Mouse (Mus musculus): Measurements from ENCODE around the gene Prap1. TPM values are rescaled to one million over a fixed set of nuclear protein-coding genes. Genes with fewer than 3 reads are reported as not detected.

The Prap1 gene
- polyA plus RNA-seq (2014; fragmentation: Illumina TruSeq; extraction: RNeasy Lipid Tissue Mini Kit (QIAGEN cat#74804); ENCODE audit: low read depth, low replicate concordance): not detected

DNA sequence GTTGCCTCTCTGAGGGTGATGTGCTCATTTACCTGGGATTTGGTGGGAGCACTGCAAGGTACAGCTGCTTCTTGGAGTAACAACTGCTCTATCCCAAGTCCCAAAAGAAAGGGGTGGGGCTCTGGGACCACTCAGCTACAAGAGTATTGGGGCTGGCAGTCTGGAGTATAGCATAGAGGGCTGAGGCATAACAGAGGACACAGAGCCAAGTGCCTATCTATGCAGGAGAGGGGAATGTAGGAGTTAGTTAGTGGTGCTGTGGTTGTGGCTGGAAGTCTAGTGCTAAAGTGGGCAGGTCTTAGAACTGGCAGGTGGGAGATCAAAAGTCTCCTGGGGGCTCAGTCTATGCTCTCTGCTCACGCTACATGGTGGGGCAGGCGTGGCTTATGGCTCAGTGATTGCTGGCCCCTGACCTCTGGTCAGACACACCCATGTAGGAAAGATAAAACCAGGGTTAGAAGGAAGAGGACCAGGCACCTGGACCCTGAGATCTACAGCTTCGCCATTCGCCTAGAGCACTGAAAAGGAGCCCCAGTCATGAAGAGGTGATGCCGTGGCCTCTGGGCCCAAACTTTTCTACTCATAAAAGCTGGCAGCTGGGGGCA is at the start of gene Prap1:
TSS of gene Prap1 (plus strand) at position 472 of the 605 bp plus-strand sequence.

DNA sequence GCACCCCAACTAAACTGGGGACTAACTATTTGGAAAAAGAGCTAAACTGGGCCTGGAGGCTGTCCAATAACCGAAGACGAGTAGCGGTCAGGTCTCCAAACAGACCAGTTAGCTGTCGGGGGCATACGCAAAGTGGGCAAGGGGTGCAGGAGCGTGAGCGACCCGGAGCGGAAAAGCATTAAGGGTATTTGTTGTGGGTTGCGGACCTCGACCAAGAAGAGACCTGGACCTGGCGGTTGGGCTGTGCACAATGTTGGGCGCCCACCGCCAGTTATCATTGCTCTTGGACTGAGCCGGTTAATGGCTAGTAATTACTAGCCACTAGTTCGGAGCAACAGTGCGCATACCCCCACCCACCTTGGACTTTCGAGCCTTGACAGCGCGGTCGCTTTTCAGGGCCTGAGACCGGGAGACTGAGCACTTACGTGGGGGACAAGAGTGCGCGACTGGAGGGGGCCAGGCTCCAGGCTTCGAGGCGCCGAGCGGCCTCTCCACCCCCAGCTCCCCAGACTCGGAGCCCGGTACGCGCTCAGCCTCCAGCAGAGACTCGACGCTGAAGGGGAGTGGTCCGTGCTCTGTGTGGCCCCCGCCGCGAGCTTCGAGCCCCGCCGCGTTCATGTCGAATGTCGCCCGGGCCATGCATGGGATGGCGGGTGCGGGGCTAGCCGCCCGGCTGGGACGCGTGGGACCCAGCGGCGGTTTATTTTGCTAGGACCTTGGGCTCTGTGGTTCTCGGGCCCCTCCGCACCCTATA is 44.7 kb upstream of the Prap1 start, which contains the start of gene Msx3:
TSS of gene Msx3 (minus strand) at position 729 of the 754 bp plus-strand sequence.

GRCm38 (mm10) chr7:140082242-140082678 is 10.9 kb upstream of the Prap1 start, which contains the start of gene Caly:
Gene Caly (minus strand): TSS chr7:140082548.

DNA sequence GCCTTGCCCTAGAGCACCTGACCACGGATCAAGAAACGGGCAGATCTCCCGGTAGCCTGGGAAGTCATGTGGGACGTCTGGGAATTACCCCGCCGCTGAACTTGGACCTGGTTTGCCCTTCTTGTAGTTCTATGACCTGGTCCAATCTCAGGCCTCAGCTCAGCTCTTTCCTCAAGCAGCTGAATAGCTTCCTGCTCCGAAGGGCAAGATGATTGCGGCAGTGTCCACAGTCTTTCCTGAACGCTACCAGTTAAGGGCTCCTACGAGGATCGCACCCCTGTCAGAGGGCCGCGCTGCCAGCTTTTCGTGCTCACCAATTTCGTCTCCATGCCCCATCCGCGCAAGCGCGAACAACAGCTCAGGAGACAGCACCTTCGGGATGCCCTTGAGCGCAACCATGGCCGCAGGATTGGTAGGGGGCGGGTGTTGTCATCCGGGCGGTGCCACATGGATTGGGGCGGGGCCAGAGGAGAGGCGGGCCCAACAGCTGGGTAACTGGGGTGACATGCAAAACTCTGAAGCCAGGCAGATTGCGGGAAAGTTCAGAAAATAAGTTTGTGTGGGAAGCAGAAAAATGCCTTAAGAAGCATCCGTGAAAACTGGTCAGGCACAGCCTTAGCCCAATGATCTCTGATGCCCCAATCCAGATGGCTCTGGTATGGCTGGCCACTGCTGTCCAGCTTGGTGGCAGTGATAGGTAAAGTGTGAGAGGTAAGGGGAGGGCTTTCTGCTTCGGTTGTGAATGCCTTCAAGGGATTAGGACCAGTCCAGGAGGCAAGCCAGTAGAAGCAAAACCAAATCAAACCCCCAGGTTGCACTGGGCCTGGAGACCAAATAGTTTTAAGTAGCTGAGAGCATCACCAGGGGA is 9.0 kb downstream of the Prap1 start, which contains the start of gene Fuom:
TSS of gene Fuom (minus strand) at position 449 of the 868 bp plus-strand sequence.

DNA sequence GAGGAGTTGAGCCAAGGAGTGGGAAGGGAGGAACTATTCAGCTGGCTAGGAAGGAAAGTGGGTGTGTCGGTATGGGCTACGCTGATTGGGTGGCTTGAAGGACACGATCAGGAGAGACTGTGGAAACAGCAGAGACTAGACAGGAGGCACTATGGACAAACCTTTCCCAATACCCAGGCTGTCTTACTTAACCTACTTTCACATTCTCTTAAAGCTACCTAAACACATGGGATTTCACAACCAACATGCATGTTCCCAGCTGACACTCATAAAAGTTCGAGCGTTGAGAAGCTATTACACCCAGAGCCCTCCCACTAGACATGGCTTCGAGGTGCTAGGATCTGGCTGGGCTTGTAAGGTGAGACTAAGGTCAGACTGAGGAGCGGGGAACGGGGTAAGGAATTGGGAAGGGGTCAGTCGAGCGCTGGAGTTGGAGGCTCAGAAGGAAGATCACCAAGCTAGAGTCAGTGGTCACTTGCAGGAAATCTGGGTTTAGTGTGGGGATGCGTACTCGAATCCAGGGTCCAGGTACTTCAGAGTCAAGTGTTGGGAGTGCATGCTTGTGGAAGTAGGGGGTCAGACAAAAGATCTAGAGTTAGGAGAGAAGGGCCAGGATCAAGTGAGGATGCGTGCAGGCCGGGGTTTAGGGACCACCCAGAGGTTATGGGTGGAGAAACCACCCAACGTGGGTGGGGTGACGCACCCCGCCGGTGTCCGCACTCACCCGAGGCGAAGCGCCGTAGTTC is 22.6 kb downstream of the Prap1 start, which contains the start of gene Paox:
TSS of gene Paox (plus strand) at position 217 of the 746 bp plus-strand sequence.

GRCm38 (mm10) chr7:140116329-140117054 is 23.3 kb downstream of the Prap1 start, which contains the start of gene Echs1:
Gene Echs1 (minus strand): TSS chr7:140116476.

DNA sequence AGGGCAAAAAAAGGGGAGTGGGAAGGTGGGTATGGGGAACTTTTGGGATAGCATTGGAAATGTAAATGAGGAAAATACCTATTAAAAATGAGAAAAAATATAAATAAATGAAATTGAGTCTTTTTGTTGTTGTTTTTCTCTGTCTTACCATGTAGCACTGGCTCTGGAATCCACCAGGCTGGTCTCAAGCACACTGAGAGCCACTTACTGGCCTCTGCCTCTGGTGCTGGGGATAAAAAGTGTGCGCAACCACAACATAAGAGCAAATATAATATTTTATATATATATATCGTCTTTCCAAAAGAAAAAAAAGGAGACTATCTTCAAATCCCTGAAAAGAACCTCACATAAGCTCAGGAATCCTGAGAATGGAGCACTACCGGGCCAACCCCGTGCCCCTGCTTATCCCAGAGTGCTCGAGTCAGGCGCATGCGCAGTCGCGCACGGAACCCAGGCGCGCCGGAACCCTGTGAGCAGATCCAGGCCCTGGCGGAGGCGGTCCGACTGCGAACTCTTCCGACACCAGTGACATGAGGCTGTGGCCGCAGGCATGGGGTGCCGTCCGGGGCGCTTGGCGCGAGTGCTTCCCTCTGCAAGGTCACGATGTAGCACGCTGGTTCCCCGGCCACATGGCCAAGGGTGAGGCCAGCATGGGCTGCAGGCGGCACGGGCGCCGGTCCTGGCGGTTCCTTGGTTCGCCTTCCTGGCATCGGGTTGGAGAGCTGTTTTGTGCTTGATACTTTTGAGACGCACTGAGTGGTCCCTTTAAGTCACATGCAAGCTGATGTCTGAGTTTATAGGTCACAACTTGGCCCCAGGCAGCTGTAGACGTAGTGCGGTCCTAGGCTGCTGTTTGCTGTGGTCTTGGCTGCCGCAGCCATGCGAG is 44.2 kb downstream of the Prap1 start, which contains the start of gene Mtg1:
TSS of gene Mtg1 (plus strand) at position 430 of the 886 bp plus-strand sequence.

Other genes with a start within 250 kb of the Prap1 start
- gene Kndc1, start 198.7 kb upstream of the Prap1 start, polyA plus RNA-seq (2014; fragmentation: Illumina TruSeq; extraction: RNeasy Lipid Tissue Mini Kit (QIAGEN cat#74804); ENCODE audit: low read depth, low replicate concordance): not detected
- not detected for gene Utf1, start 149.6 kb upstream of the Prap1 start, polyA plus RNA-seq (2014; fragmentation: Illumina TruSeq; extraction: RNeasy Lipid Tissue Mini Kit (QIAGEN cat#74804); ENCODE audit: low read depth, low replicate concordance)
- gene 6430531B16Rik, start 114.6 kb upstream of the Prap1 start, polyA plus RNA-seq (2014; fragmentation: Illumina TruSeq; extraction: RNeasy Lipid Tissue Mini Kit (QIAGEN cat#74804); ENCODE audit: low read depth, low replicate concordance): not detected
- 1.9 TPM for gene Adam8, start 100.8 kb upstream of the Prap1 start, polyA plus RNA-seq (2014; fragmentation: Illumina TruSeq; extraction: RNeasy Lipid Tissue Mini Kit (QIAGEN cat#74804); ENCODE audit: low read depth, low replicate concordance)
- 14.5 TPM for gene Zfp511, start 57.0 kb upstream of the Prap1 start, polyA plus RNA-seq (2014; fragmentation: Illumina TruSeq; extraction: RNeasy Lipid Tissue Mini Kit (QIAGEN cat#74804); ENCODE audit: low read depth, low replicate concordance)
- gene Tubgcp2, start 56.7 kb upstream of the Prap1 start, polyA plus RNA-seq (2014; fragmentation: Illumina TruSeq; extraction: RNeasy Lipid Tissue Mini Kit (QIAGEN cat#74804); ENCODE audit: low read depth, low replicate concordance): 20.2 TPM
- not detected for gene Msx3, start 44.3 kb upstream of the Prap1 start, polyA plus RNA-seq (2014; fragmentation: Illumina TruSeq; extraction: RNeasy Lipid Tissue Mini Kit (QIAGEN cat#74804); ENCODE audit: low read depth, low replicate concordance)
- gene Caly, start 10.8 kb upstream of the Prap1 start, polyA plus RNA-seq (2014; fragmentation: Illumina TruSeq; extraction: RNeasy Lipid Tissue Mini Kit (QIAGEN cat#74804); ENCODE audit: low read depth, low replicate concordance): not detected
- gene Fuom, start 9.0 kb downstream of the Prap1 start, polyA plus RNA-seq (2014; fragmentation: Illumina TruSeq; extraction: RNeasy Lipid Tissue Mini Kit (QIAGEN cat#74804); ENCODE audit: low read depth, low replicate concordance): 85.6 TPM
- gene Paox, start 22.4 kb downstream of the Prap1 start, polyA plus RNA-seq (2014; fragmentation: Illumina TruSeq; extraction: RNeasy Lipid Tissue Mini Kit (QIAGEN cat#74804); ENCODE audit: low read depth, low replicate concordance): 6.8 TPM
- 535 TPM for gene Echs1, start 23.1 kb downstream of the Prap1 start, polyA plus RNA-seq (2014; fragmentation: Illumina TruSeq; extraction: RNeasy Lipid Tissue Mini Kit (QIAGEN cat#74804); ENCODE audit: low read depth, low replicate concordance)
- 41.4 TPM for gene Mtg1, start 44.2 kb downstream of the Prap1 start, polyA plus RNA-seq (2014; fragmentation: Illumina TruSeq; extraction: RNeasy Lipid Tissue Mini Kit (QIAGEN cat#74804); ENCODE audit: low read depth, low replicate concordance)
- 0.63 TPM for gene Sprn, start 61.5 kb downstream of the Prap1 start, polyA plus RNA-seq (2014; fragmentation: Illumina TruSeq; extraction: RNeasy Lipid Tissue Mini Kit (QIAGEN cat#74804); ENCODE audit: low read depth, low replicate concordance)
- gene Olfr522, start 71.4 kb downstream of the Prap1 start, polyA plus RNA-seq (2014; fragmentation: Illumina TruSeq; extraction: RNeasy Lipid Tissue Mini Kit (QIAGEN cat#74804); ENCODE audit: low read depth, low replicate concordance): not detected
- gene Olfr523, start 79.8 kb downstream of the Prap1 start, polyA plus RNA-seq (2014; fragmentation: Illumina TruSeq; extraction: RNeasy Lipid Tissue Mini Kit (QIAGEN cat#74804); ENCODE audit: low read depth, low replicate concordance): not detected
- not detected for gene Olfr524, start 112.6 kb downstream of the Prap1 start, polyA plus RNA-seq (2014; fragmentation: Illumina TruSeq; extraction: RNeasy Lipid Tissue Mini Kit (QIAGEN cat#74804); ENCODE audit: low read depth, low replicate concordance)
- 0.13 TPM for gene Cd163l1, start 124.9 kb downstream of the Prap1 start, polyA plus RNA-seq (2014; fragmentation: Illumina TruSeq; extraction: RNeasy Lipid Tissue Mini Kit (QIAGEN cat#74804); ENCODE audit: low read depth, low replicate concordance)
- not detected for gene 5830411N06Rik, start 153.9 kb downstream of the Prap1 start, polyA plus RNA-seq (2014; fragmentation: Illumina TruSeq; extraction: RNeasy Lipid Tissue Mini Kit (QIAGEN cat#74804); ENCODE audit: low read depth, low replicate concordance)
- gene Olfr525, start 227.5 kb downstream of the Prap1 start, polyA plus RNA-seq (2014; fragmentation: Illumina TruSeq; extraction: RNeasy Lipid Tissue Mini Kit (QIAGEN cat#74804); ENCODE audit: low read depth, low replicate concordance): not detected
- not detected for gene Olfr527, start 240.6 kb downstream of the Prap1 start, polyA plus RNA-seq (2014; fragmentation: Illumina TruSeq; extraction: RNeasy Lipid Tissue Mini Kit (QIAGEN cat#74804); ENCODE audit: low read depth, low replicate concordance)